Mouse (Mus musculus): ENCODE results near the gene Plekho2. TPM values are rescaled to one million over a fixed set of nuclear protein-coding genes. Genes with fewer than 3 reads are reported as not detected.

Plekho2 gene
- polyA plus RNA-seq, 1 experiment from 2014 or later: 11.0 TPM

GRCm38 (mm10) chr9:65514851-65515261 is 65.0 kb downstream of the Plekho2 start:
- WGBS: 58% methylated on average over 3 of the region's 3 CpGs
- H3K4me2 ChIP-seq (ENCODE audit: low read depth, low read length): no peak overlapping the region
- H3K36me3 ChIP-seq (ENCODE audit: control insufficient read depth, insufficient read depth): no peaks in the 10 kb centered on the region
- no peak overlapping the region for H3K9ac ChIP-seq (ENCODE audit: low read length)
- H3K27ac ChIP-seq (ENCODE audit: low read length): no peak overlapping the region
- H3K9me3 ChIP-seq (replicated peaks; ENCODE audit: control insufficient read depth, low read length): no peaks in the 10 kb centered on the region
- ATAC-seq (replicated peaks; ENCODE audit: extremely low read depth, insufficient read depth, low FRiP score): no peak
- 0 out of 2 replicates have a peak, but pooled peaks cover 3% of the 10 kb centered on the region for H3K27me3 ChIP-seq (ENCODE audit: control insufficient read depth, insufficient read depth, low read length)
- peaks cover under 1% of the 10 kb centered on the region; the same call in 1 of the 2 replicates for H3K4me1 ChIP-seq (ENCODE audit: control insufficient read depth, insufficient read depth, low read length)
- H3K4me3 ChIP-seq (ENCODE audit: low read length): no peak overlapping the region

- no peak overlapping the region for H3K9ac ChIP-seq (ENCODE audit: low read length)
- no peaks in the 10 kb centered on the region for H3K4me1 ChIP-seq (ENCODE audit: control insufficient read depth, insufficient read depth, low read length)
- no peak overlapping the region for H3K27ac ChIP-seq (ENCODE audit: low read length)
- H3K36me3 ChIP-seq (ENCODE audit: control insufficient read depth, insufficient read depth): no peaks in the 10 kb centered on the region
- H3K27me3 ChIP-seq (ENCODE audit: control insufficient read depth, insufficient read depth, low read length): no peaks in the 10 kb centered on the region
- H3K4me3 ChIP-seq (ENCODE audit: low read length): no peak overlapping the region
- H3K9me3 ChIP-seq (replicated peaks; ENCODE audit: control insufficient read depth, low read length): no peaks in the 10 kb centered on the region
- H3K4me2 ChIP-seq (ENCODE audit: low read depth, low read length): no peak overlapping the region
- WGBS: 76% methylated on average over 8 of the region's 8 CpGs
- no peak for ATAC-seq (replicated peaks; ENCODE audit: extremely low read depth, insufficient read depth, low FRiP score)
Observed at GRCm38 (mm10) chr9:65514431-65514830, 65.4 kb downstream of the Plekho2 start.

- H3K4me2 ChIP-seq (ENCODE audit: low read depth, low read length): no peak overlapping the region
- H3K4me1 ChIP-seq (ENCODE audit: control insufficient read depth, insufficient read depth, low read length): peaks cover 4% of the 10 kb centered on the region; the same call in 1 of the 2 replicates
- H3K9me3 ChIP-seq (replicated peaks; ENCODE audit: control insufficient read depth, low read length): no peaks in the 10 kb centered on the region
- no peaks in the 10 kb centered on the region for H3K36me3 ChIP-seq (ENCODE audit: control insufficient read depth, insufficient read depth)
- 74% methylated on average over 3 of the region's 3 CpGs for WGBS
- H3K4me3 ChIP-seq (ENCODE audit: low read length): no peak overlapping the region
- no peak overlapping the region for H3K9ac ChIP-seq (ENCODE audit: low read length)
- H3K27me3 ChIP-seq (ENCODE audit: control insufficient read depth, insufficient read depth, low read length): no peaks in the 10 kb centered on the region
- H3K27ac ChIP-seq (ENCODE audit: low read length): no peak overlapping the region
- no peak for ATAC-seq (replicated peaks; ENCODE audit: extremely low read depth, insufficient read depth, low FRiP score)
Observed at GRCm38 (mm10) chr9:65512520-65512919, 67.3 kb downstream of the Plekho2 start.

DNA sequence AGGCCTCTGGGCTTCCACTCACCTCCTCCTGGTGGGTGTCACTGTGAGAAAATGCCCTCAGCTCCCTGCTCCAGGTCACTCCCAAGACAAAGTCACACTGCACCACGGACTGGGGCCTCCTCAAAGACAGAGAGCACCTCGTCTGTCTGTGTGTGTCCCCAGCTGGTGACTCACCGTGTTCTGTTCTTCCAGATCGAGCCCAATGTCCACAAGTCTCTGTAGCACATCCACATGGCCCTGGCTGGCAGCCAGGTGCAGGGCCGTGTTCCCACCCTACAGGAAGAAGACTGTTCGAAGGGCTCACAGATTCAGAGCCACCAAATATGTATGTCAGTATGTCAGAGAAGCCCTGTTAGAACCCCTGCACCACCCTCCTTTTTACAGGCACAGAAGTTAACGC is 71.4 kb downstream of the Plekho2 start:
- Histone ChIP-seq H3K9me3 (replicated peaks; ENCODE audit: control insufficient read depth, low read length) (no peaks in the 10 kb centered on the region), H3K36me3 (ENCODE audit: control insufficient read depth, insufficient read depth) (no peaks in the 10 kb centered on the region), H3K27ac (ENCODE audit: low read length) (no peak overlapping the region), H3K4me3 (ENCODE audit: low read length) (no peak overlapping the region), H3K4me2 (ENCODE audit: low read depth, low read length) (no peak overlapping the region), H3K9ac (ENCODE audit: low read length) (no peak overlapping the region), H3K4me1 (ENCODE audit: control insufficient read depth, insufficient read depth, low read length) (peaks cover 4% of the 10 kb centered on the region; the same call in 1 of the 2 replicates), H3K27me3 (ENCODE audit: control insufficient read depth, insufficient read depth, low read length) (no peaks in the 10 kb centered on the region)
- 22% methylated on average over 7 of the region's 7 CpGs for WGBS
- ATAC-seq (replicated peaks; ENCODE audit: extremely low read depth, insufficient read depth, low FRiP score): no peak

DNA sequence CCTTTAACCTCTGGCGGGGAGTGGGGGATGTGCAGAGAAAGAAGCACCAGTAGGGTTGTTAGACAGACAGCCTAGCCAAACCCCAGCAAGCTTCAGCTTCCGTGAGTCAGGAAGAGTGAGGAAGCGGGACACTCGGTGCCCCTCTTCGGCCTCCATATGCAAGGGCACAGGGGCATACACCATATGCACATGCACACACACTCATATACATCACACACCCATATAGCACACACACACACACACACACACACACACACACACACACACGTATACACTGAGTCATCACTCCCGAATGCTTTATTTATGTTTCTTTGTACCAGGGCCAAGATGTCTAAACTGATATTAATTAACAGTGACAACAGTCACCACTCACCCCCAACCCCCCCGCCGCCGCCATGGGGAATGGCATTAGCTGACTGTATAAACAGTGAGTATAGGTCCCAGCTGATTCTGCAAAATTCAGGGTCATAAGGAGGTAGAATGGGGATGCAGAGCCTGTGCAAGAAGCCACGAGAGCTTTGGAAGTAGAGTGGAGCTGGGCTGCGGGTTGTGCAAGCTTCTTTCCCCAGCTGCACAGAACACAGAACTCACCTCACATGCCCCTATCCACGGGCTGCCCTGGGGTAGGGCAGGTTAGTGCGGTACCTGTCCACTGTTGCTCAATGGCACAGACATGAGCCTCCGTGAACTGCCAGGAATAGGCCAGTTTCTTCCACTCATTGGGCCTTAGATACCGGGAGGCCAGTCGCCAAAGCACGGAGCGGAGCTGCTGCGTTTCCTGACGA is 76.9 kb downstream of the Plekho2 start:
- WGBS: 74% methylated on average over 21 of the region's 21 CpGs
- Histone ChIP-seq H3K9me3 (replicated peaks; ENCODE audit: control insufficient read depth, low read length) (no peaks in the 10 kb centered on the region), H3K27me3 (ENCODE audit: control insufficient read depth, insufficient read depth, low read length) (no peaks in the 10 kb centered on the region), H3K9ac (ENCODE audit: low read length) (no peak overlapping the region), H3K36me3 (ENCODE audit: control insufficient read depth, insufficient read depth) (no peaks in the 10 kb centered on the region), H3K4me3 (ENCODE audit: low read length) (no peak overlapping the region), H3K4me2 (ENCODE audit: low read depth, low read length) (no peak overlapping the region), H3K27ac (ENCODE audit: low read length) (no peak overlapping the region), H3K4me1 (ENCODE audit: control insufficient read depth, insufficient read depth, low read length) (no peaks in the 10 kb centered on the region)
- ATAC-seq (replicated peaks; ENCODE audit: extremely low read depth, insufficient read depth, low FRiP score): no peak

Other genes with a start within 250 kb of the Plekho2 start
- gene Pdcd7, start 233.9 kb downstream of the Plekho2 start, polyA plus RNA-seq (2015; fragmentation: Nextera tagmentation; extraction: Ambion mirVana): 5.3 and 5.7 TPM in 2 replicates
- gene Ubap1l, start 219.0 kb downstream of the Plekho2 start, polyA plus RNA-seq (2015; fragmentation: Nextera tagmentation; extraction: Ambion mirVana): 0.13 and 0.42 TPM in 2 replicates
- 1.4 and 1.8 TPM in 2 replicates for gene Kbtbd13, start 188.4 kb downstream of the Plekho2 start, polyA plus RNA-seq (2015; fragmentation: Nextera tagmentation; extraction: Ambion mirVana)
- 8.4 and 11.6 TPM in 2 replicates for gene Rasl12, start 181.5 kb downstream of the Plekho2 start, polyA plus RNA-seq (2015; fragmentation: Nextera tagmentation; extraction: Ambion mirVana)
- 0.70 TPM in 1 of 2 replicates, not detected in the other for gene Slc51b, start 157.1 kb downstream of the Plekho2 start, polyA plus RNA-seq (2015; fragmentation: Nextera tagmentation; extraction: Ambion mirVana)
- gene Mtfmt, start 144.3 kb downstream of the Plekho2 start, polyA plus RNA-seq (2015; fragmentation: Nextera tagmentation; extraction: Ambion mirVana): 13.7 and 15.0 TPM in 2 replicates
- gene Spg21, start 119.1 kb downstream of the Plekho2 start, polyA plus RNA-seq (2015; fragmentation: Nextera tagmentation; extraction: Ambion mirVana): 59.9 and 61.9 TPM in 2 replicates
- gene Ankdd1a, start 59.8 kb downstream of the Plekho2 start, polyA plus RNA-seq (2015; fragmentation: Nextera tagmentation; extraction: Ambion mirVana): not detected in 2 replicates
- gene Pif1, start 7.1 kb upstream of the Plekho2 start, polyA plus RNA-seq (2015; fragmentation: Nextera tagmentation; extraction: Ambion mirVana): 11.9 and 13.9 TPM in 2 replicates
- 105 and 108 TPM in 2 replicates for gene Rbpms2, start 49.6 kb upstream of the Plekho2 start, polyA plus RNA-seq (2015; fragmentation: Nextera tagmentation; extraction: Ambion mirVana)
- 299 and 313 TPM in 2 replicates for gene Oaz2, start 88.0 kb upstream of the Plekho2 start, polyA plus RNA-seq (2015; fragmentation: Nextera tagmentation; extraction: Ambion mirVana)
- gene Zfp609, start 247.5 kb upstream of the Plekho2 start, polyA plus RNA-seq (2015; fragmentation: Nextera tagmentation; extraction: Ambion mirVana): 4.2 and 5.1 TPM in 2 replicates

All from heart, embryonic 16.5 days (tissue).